Mouse (Mus musculus): ENCODE results near the gene Cyth3. TPM values are rescaled to one million over a fixed set of nuclear protein-coding genes. Genes with fewer than 3 reads are reported as not detected.

Gene Cyth3
- polyA plus RNA-seq, 1 experiment from 2014 or later = 25.1 TPM

- Histone ChIP-seq H3K4me3 (ENCODE audit: inconsistent target) (no peak overlapping the region), H3K27ac (no peak overlapping the region), H3K36me3 (ENCODE audit: inconsistent target) (no peaks in the 10 kb centered on the region), H3K79me2 (ENCODE audit: inconsistent target) (peaks cover 67% of the 10 kb centered on the region; the same call in 1 of the 2 replicates)
- WGBS (ENCODE audit: missing documents) = 54% methylated on average over 12 of the region's 12 CpGs
Measured at GRCm38 (mm10) chr5:143634550-143635112, 12.4 kb downstream of the Cyth3 start.

GRCm38 (mm10) chr5:143635358-143635757 lies 13.1 kb downstream of the Cyth3 start:
- no peak overlapping the region for H3K27ac ChIP-seq
- no peak overlapping the region for H3K4me3 ChIP-seq (ENCODE audit: inconsistent target)
- 96% methylated on average over 11 of the region's 11 CpGs for WGBS (ENCODE audit: missing documents)
- H3K36me3 ChIP-seq (ENCODE audit: inconsistent target) = no peaks in the 10 kb centered on the region
- H3K79me2 ChIP-seq (ENCODE audit: inconsistent target) = peaks cover 63% of the 10 kb centered on the region; the same call in 1 of the 2 replicates

- no peaks in the 10 kb centered on the region for H3K36me3 ChIP-seq (ENCODE audit: inconsistent target)
- H3K27ac ChIP-seq = no peak overlapping the region
- 95% methylated on average over 7 of the region's 7 CpGs for WGBS (ENCODE audit: missing documents)
- H3K4me3 ChIP-seq (ENCODE audit: inconsistent target) = no peak overlapping the region
- peaks cover 59% of the 10 kb centered on the region; the same call in 1 of the 2 replicates for H3K79me2 ChIP-seq (ENCODE audit: inconsistent target)
Measured at GRCm38 (mm10) chr5:143636173-143636572, 13.9 kb downstream of the Cyth3 start.

- WGBS (ENCODE audit: missing documents) = 92% methylated on average over 11 of the region's 11 CpGs
- Histone ChIP-seq H3K4me3 (ENCODE audit: inconsistent target) (no peak overlapping the region), H3K36me3 (ENCODE audit: inconsistent target) (no peaks in the 10 kb centered on the region), H3K79me2 (ENCODE audit: inconsistent target) (peaks cover 44% of the 10 kb centered on the region; the same call in 1 of the 2 replicates), H3K27ac (no peak overlapping the region)
Measured at GRCm38 (mm10) chr5:143637832-143638420, 15.7 kb downstream of the Cyth3 start.

GRCm38 (mm10) chr5:143638516-143639270 lies 16.4 kb downstream of the Cyth3 start:
- H3K4me3 ChIP-seq (ENCODE audit: inconsistent target) = no peak overlapping the region
- H3K36me3 ChIP-seq (ENCODE audit: inconsistent target) = no peaks in the 10 kb centered on the region
- H3K79me2 ChIP-seq (ENCODE audit: inconsistent target) = peaks cover 40% of the 10 kb centered on the region; the same call in 1 of the 2 replicates
- WGBS (ENCODE audit: missing documents) = 48% methylated on average over 7 of the region's 7 CpGs
- no peak overlapping the region for H3K27ac ChIP-seq

GRCm38 (mm10) chr5:143639329-143639728 lies 17.1 kb downstream of the Cyth3 start:
- peaks cover 34% of the 10 kb centered on the region; the same call in 1 of the 2 replicates for H3K79me2 ChIP-seq (ENCODE audit: inconsistent target)
- WGBS (ENCODE audit: missing documents) = 98% methylated on average over 4 of the region's 4 CpGs
- no peak overlapping the region for H3K4me3 ChIP-seq (ENCODE audit: inconsistent target)
- H3K27ac ChIP-seq = no peak overlapping the region
- no peaks in the 10 kb centered on the region for H3K36me3 ChIP-seq (ENCODE audit: inconsistent target)

- Histone ChIP-seq H3K79me2 (ENCODE audit: inconsistent target) (peaks cover 29% of the 10 kb centered on the region; the same call in 1 of the 2 replicates), H3K36me3 (ENCODE audit: inconsistent target) (no peaks in the 10 kb centered on the region), H3K27ac (no peak overlapping the region), H3K4me3 (ENCODE audit: inconsistent target) (no peak overlapping the region)
- 89% methylated on average over 7 of the region's 7 CpGs for WGBS (ENCODE audit: missing documents)
Measured at GRCm38 (mm10) chr5:143639810-143640209, 17.6 kb downstream of the Cyth3 start.

GRCm38 (mm10) chr5:143641503-143641902 lies 19.3 kb downstream of the Cyth3 start:
- H3K4me3 ChIP-seq (ENCODE audit: inconsistent target) = no peak overlapping the region
- H3K79me2 ChIP-seq (ENCODE audit: inconsistent target) = peaks cover 13% of the 10 kb centered on the region; the same call in 1 of the 2 replicates
- 93% methylated on average over 3 of the region's 3 CpGs for WGBS (ENCODE audit: missing documents)
- no peak overlapping the region for H3K27ac ChIP-seq
- no peaks in the 10 kb centered on the region for H3K36me3 ChIP-seq (ENCODE audit: inconsistent target)

- Histone ChIP-seq H3K36me3 (ENCODE audit: inconsistent target) (no peaks in the 10 kb centered on the region), H3K4me3 (ENCODE audit: inconsistent target) (no peak overlapping the region), H3K79me2 (ENCODE audit: inconsistent target) (peaks cover 13% of the 10 kb centered on the region; the same call in 1 of the 2 replicates), H3K27ac (no peak overlapping the region)
- 76% methylated on average over 4 of the region's 4 CpGs for WGBS (ENCODE audit: missing documents)
Measured at GRCm38 (mm10) chr5:143642262-143642831, 20.1 kb downstream of the Cyth3 start.

- WGBS (ENCODE audit: missing documents) = 86% methylated on average over 5 of the region's 5 CpGs
- Histone ChIP-seq H3K79me2 (ENCODE audit: inconsistent target) (peaks cover 6% of the 10 kb centered on the region; the same call in 1 of the 2 replicates), H3K4me3 (ENCODE audit: inconsistent target) (no peak overlapping the region), H3K27ac (no peak overlapping the region), H3K36me3 (ENCODE audit: inconsistent target) (no peaks in the 10 kb centered on the region)
Measured at GRCm38 (mm10) chr5:143645976-143646375, 23.7 kb downstream of the Cyth3 start.

GRCm38 (mm10) chr5:143647412-143647811 lies 25.2 kb downstream of the Cyth3 start:
- WGBS (ENCODE audit: missing documents) = 100% methylated on average over 2 of the region's 2 CpGs
- peaks cover 6% of the 10 kb centered on the region; the same call in 1 of the 2 replicates for H3K79me2 ChIP-seq (ENCODE audit: inconsistent target)
- no peaks in the 10 kb centered on the region for H3K36me3 ChIP-seq (ENCODE audit: inconsistent target)
- H3K4me3 ChIP-seq (ENCODE audit: inconsistent target) = no peak overlapping the region
- H3K27ac ChIP-seq = no peak overlapping the region

GRCm38 (mm10) chr5:143648058-143648457 lies 25.8 kb downstream of the Cyth3 start:
- no peak overlapping the region for H3K4me3 ChIP-seq (ENCODE audit: inconsistent target)
- H3K79me2 ChIP-seq (ENCODE audit: inconsistent target) = peaks cover 6% of the 10 kb centered on the region; the same call in 1 of the 2 replicates
- H3K27ac ChIP-seq = no peak overlapping the region
- H3K36me3 ChIP-seq (ENCODE audit: inconsistent target) = no peaks in the 10 kb centered on the region
- WGBS (ENCODE audit: missing documents) = 92% methylated on average over 2 of the region's 2 CpGs

- no peaks in the 10 kb centered on the region for H3K36me3 ChIP-seq (ENCODE audit: inconsistent target)
- WGBS (ENCODE audit: missing documents) = 98% methylated on average over 5 of the region's 6 CpGs
- H3K27ac ChIP-seq = no peak overlapping the region
- peaks cover 6% of the 10 kb centered on the region; the same call in 1 of the 2 replicates for H3K79me2 ChIP-seq (ENCODE audit: inconsistent target)
- H3K4me3 ChIP-seq (ENCODE audit: inconsistent target) = no peak overlapping the region
Measured at GRCm38 (mm10) chr5:143649168-143649567, 26.9 kb downstream of the Cyth3 start.

- 62% methylated on average over 8 of the region's 8 CpGs for WGBS (ENCODE audit: missing documents)
- Histone ChIP-seq H3K36me3 (ENCODE audit: inconsistent target) (no peaks in the 10 kb centered on the region), H3K79me2 (ENCODE audit: inconsistent target) (peaks cover 6% of the 10 kb centered on the region; the same call in 1 of the 2 replicates), H3K27ac (no peak overlapping the region), H3K4me3 (ENCODE audit: inconsistent target) (no peak overlapping the region)
Measured at GRCm38 (mm10) chr5:143651855-143652631, 29.8 kb downstream of the Cyth3 start.
